Mouse (Mus musculus) liver, postnatal 0 days (tissue): Measurements from ENCODE around the gene 1600014C23Rik. TPM values are rescaled to one million over a fixed set of nuclear protein-coding genes. Genes with fewer than 3 reads are reported as not detected.
A peak's percentile ranks its signal among the peaks of the same experiment; 100 is the strongest.

Experiments
- ATAC-seq: fragments of 200-750 bp; cut with Nextera tagmentation; 2 replicates; pipeline ENCODE4 v1.8.0; 2017; ENCODE audit warnings: mild to moderate bottlenecking, moderate library complexity
- DNase-seq: peaks from one replicate; pipeline ENCODE4 v3.0.0-alpha.2; 2016
- H3K27ac ChIP-seq: fragments of 300-500 bp; sonication (generic); 2 replicates; pipeline ENCODE4 v1.5.1; 2014; ENCODE audit warnings: antibody characterized with exemption, moderate library complexity, mild to moderate bottlenecking, low read depth
- H3K27me3 ChIP-seq: fragments of 300-500 bp; sonication (generic); 2 replicates; pipeline ENCODE4 v1.6.1; 2014; ENCODE audit warnings: low read length, control low read depth, mixed read lengths; ENCODE audit not compliant: insufficient read depth
- H3K36me3 ChIP-seq: fragments of 300-500 bp; sonication (generic); replicated peaks from 2 replicates; pipeline ENCODE4 v1.6.1; 2014; ENCODE audit warnings: mild to moderate bottlenecking, control low read depth, low read length, moderate library complexity, mixed read lengths; ENCODE audit not compliant: insufficient read depth
- H3K4me1 ChIP-seq: fragments of 300-500 bp; sonication (generic); 2 replicates; pipeline ENCODE4 v1.6.1; 2014; ENCODE audit warnings: antibody characterized with exemption, mild to moderate bottlenecking, control low read depth; ENCODE audit not compliant: insufficient read depth
- H3K4me2 ChIP-seq: fragments of 300-500 bp; sonication (generic); 2 replicates; pipeline ENCODE4 v1.6.1; 2014; ENCODE audit warnings: low read depth, mild to moderate bottlenecking, low read length, moderate library complexity, mixed read lengths
- H3K4me3 ChIP-seq: fragments of 300-500 bp; sonication (generic); 2 replicates; pipeline ENCODE4 v1.5.1; 2014; ENCODE audit warnings: low read depth, low read length
- H3K9ac ChIP-seq: fragments of 300-500 bp; sonication (generic); replicated peaks from 2 replicates; pipeline ENCODE4 v1.6.1; 2014; ENCODE audit warnings: mild to moderate bottlenecking, moderate library complexity
- H3K9me3 ChIP-seq: fragments of 300-500 bp; sonication (generic); 2 replicates; pipeline ENCODE4 v1.6.1; 2016; ENCODE audit warnings: mild to moderate bottlenecking, control low read depth, low read length, mixed read lengths
- CTCF ChIP-seq: sonication (generic); IDR thresholded peaks from 2 replicates; pipeline ENCODE4 v1.5.1; 2016; ENCODE audit warnings: antibody characterized with exemption, low read depth
- EP300 ChIP-seq: IDR thresholded peaks from 2 replicates; pipeline ENCODE4 v1.6.1; 2016; ENCODE audit warnings: antibody characterized with exemption, low read depth, mild to moderate bottlenecking
- WGBS: fragments of 180-500 bp; shearing (Covaris S2); extraction: QIAGEN DNeasy Blood & Tissue Kit; methylation state at CpG from one replicate; pipeline ENCODE4 v1.1.7; 2014; ENCODE audit not compliant: insufficient replicate concordance; 5-methylcytosine and 5-hydroxymethylcytosine counted together
- polyA plus RNA-seq: library from polyadenylated mRNA; unstranded; fragments of >200 nt; fragmentation: Nextera tagmentation; extraction: Ambion mirVana; gene quantifications from 2 replicates; pipeline ENCODE4 v1.2.1, GENCODE M21; 2015

1600014C23Rik gene
- polyA plus RNA-seq, 1 experiment from 2014 or later = not detected

GRCm38 (mm10) chr17:45709829-45710228, 23.8 kb downstream of the 1600014C23Rik start:
- Histone ChIP-seq H3K36me3 (no peaks in the 10 kb centered on the region), H3K9me3 (no peaks in the 10 kb centered on the region), H3K9ac (no peak overlapping the region), H3K4me2 (no peak overlapping the region), H3K4me3 (no peak overlapping the region), H3K27ac (no peak overlapping the region), H3K27me3 (no peaks in the 10 kb centered on the region), H3K4me1 (no peaks in the 10 kb centered on the region)
- DNase-seq (no peak), ATAC-seq (no peak)
- TF ChIP-seq EP300 = no peak
- TF ChIP-seq CTCF = no peak
- WGBS = 40% methylated on average over 3 of the region's 3 CpGs

GRCm38 (mm10) chr17:45708179-45708578, 25.5 kb downstream of the 1600014C23Rik start:
- ATAC-seq = no peak

GRCm38 (mm10) chr17:45707376-45707775, 26.3 kb downstream of the 1600014C23Rik start:
- Histone ChIP-seq H3K36me3 (no peaks in the 10 kb centered on the region), H3K4me1 (peaks cover 9% of the 10 kb centered on the region; the same call in 1 of the 2 replicates), H3K4me3 (no peak overlapping the region), H3K27ac (no peak overlapping the region), H3K9me3 (no peaks in the 10 kb centered on the region), H3K9ac (no peak overlapping the region), H3K4me2 (no peak overlapping the region), H3K27me3 (no peaks in the 10 kb centered on the region)
- peak; percentile 14; the same call in 1 of the 2 replicates for TF ChIP-seq CTCF
- no peak for TF ChIP-seq EP300
- WGBS = 29% methylated on average over 3 of the region's 3 CpGs
- ATAC-seq (no peak), DNase-seq (no peak)

More at GRCm38 (mm10) chr17:45708179-45708578, 25.5 kb downstream of the 1600014C23Rik start:
- DNase-seq = no peak
- H3K36me3 ChIP-seq = no peaks in the 10 kb centered on the region
- H3K4me1 ChIP-seq = peaks cover 7% of the 10 kb centered on the region; the same call in 1 of the 2 replicates
- no peaks in the 10 kb centered on the region for H3K27me3 ChIP-seq
- no peak overlapping the region for H3K4me3 ChIP-seq
- no peak overlapping the region for H3K4me2 ChIP-seq
- 71% methylated on average over 8 of the region's 8 CpGs for WGBS
- TF ChIP-seq EP300 = no peak
- TF ChIP-seq CTCF = no peak
- no peak overlapping the region for H3K9ac ChIP-seq
- no peaks in the 10 kb centered on the region for H3K9me3 ChIP-seq
- H3K27ac ChIP-seq = no peak overlapping the region

- DNase-seq (no peak), ATAC-seq (no peak)
- WGBS = 49% methylated on average over 5 of the region's 5 CpGs
- no peak overlapping the region for H3K4me3 ChIP-seq
- TF ChIP-seq CTCF (no peak), EP300 (no peak)
- H3K4me1 ChIP-seq = peaks cover 13% of the 10 kb centered on the region
- no peak overlapping the region for H3K27ac ChIP-seq
- no peaks in the 10 kb centered on the region for H3K27me3 ChIP-seq
- H3K9ac ChIP-seq = no peak overlapping the region
- no peaks in the 10 kb centered on the region for H3K36me3 ChIP-seq
- H3K4me2 ChIP-seq = no peak overlapping the region
- no peaks in the 10 kb centered on the region for H3K9me3 ChIP-seq
These were observed 26.8 kb downstream of the 1600014C23Rik start for GRCm38 (mm10) chr17:45706796-45707195.

- no peak for TF ChIP-seq EP300
- no peak for TF ChIP-seq CTCF
- 34% methylated on average over 7 of the region's 7 CpGs for WGBS
- peak; percentile 34; the same call in 1 of the 2 replicates for ATAC-seq
- no peak overlapping the region; the same call in 1 of the 2 replicates for H3K9ac ChIP-seq
- peaks cover 25% of the 10 kb centered on the region for H3K4me1 ChIP-seq
- peak overlapping the region; percentile 13; the same call in 1 of the 2 replicates for H3K4me2 ChIP-seq
- H3K9me3 ChIP-seq = no peaks in the 10 kb centered on the region
- DNase-seq = no peak
- H3K27me3 ChIP-seq = no peaks in the 10 kb centered on the region
- no peak overlapping the region for H3K4me3 ChIP-seq
- H3K36me3 ChIP-seq = no peaks in the 10 kb centered on the region; the same call in 1 of the 2 replicates
- H3K27ac ChIP-seq = no peak overlapping the region
These were observed 30.5 kb downstream of the 1600014C23Rik start for GRCm38 (mm10) chr17:45703187-45703586.

GRCm38 (mm10) chr17:45702254-45702653, 31.4 kb downstream of the 1600014C23Rik start:
- Histone ChIP-seq H3K9ac (no peak overlapping the region), H3K36me3 (peaks cover 2% of the 10 kb centered on the region; the same call in 1 of the 2 replicates), H3K27me3 (no peaks in the 10 kb centered on the region), H3K27ac (no peak overlapping the region), H3K4me2 (no peak overlapping the region), H3K9me3 (no peaks in the 10 kb centered on the region), H3K4me1 (peaks cover 25% of the 10 kb centered on the region), H3K4me3 (no peak overlapping the region)
- DNase-seq (peak; percentile 52), ATAC-seq (peak; percentile 86)
- 29% methylated on average over 4 of the region's 4 CpGs for WGBS
- TF ChIP-seq CTCF (no peak), EP300 (peak; percentile 52; the same call in 1 of the 2 replicates)
